Mouse (Mus musculus): ENCODE results near the gene Ltbr.

GRCm38 (mm10) chr6:125356264-125356663, 42.6 kb upstream of the Ltbr start:
- TF ChIP-seq CTCF (IDR thresholded peaks at IDR 0.05; ENCODE audit: low read depth) (no peak), EP300 (IDR thresholded peaks at IDR 0.05; ENCODE audit: low read depth) (no peak)

Data from heart, postnatal 0 days (tissue).